In the genomic region with DNA sequence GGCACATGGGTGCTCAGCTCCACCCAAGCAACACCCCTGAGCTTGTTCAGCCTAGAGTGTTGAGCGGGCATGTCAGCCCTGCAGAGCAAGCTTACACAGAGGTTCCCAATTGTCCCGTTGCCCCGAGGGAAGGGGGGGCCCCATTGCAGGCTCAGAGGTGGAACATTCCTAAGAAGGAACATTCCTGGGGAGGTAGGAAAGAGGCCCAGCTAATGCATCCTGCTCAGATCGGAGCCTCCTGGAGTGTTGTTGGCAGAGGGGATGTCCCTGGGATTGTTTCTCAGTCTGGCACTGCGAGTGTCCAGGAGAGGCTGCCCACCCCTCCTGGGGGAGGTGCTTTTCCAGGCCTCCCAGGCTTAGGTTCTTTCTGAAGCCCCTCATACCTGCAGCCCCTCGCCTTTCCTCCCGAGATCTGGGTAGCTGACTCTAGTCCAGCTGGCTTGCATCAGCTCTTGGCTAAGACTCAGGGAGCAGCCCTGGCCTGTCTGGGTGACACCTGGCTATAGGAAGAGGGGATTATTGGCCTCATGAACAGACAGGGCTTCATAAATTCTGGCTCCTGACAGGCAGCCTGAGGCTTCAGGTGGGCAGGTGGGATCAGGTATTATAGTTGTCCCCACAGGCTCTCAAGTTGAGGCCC, we compare ENCODE assay signal across 16 mouse cellular contexts. TPM values are rescaled to one million over a fixed set of nuclear protein-coding genes. Genes with fewer than 3 reads are reported as not detected.
DNase-seq lines count a peak whose midpoint lies in the region; ATAC-seq and TF ChIP-seq lines count a peak whose summit lies in the region.
"Had no signal": no experiment of that assay in that cellular context is flagged by ENCODE, and none has a peak within 500 bp of the region (broad histone marks: within the 10 kb centered on the region; RNA-seq: fewer than 3 reads in every experiment).

No protein-coding gene starts in this region.

- no peak overlapping the region for H3K9ac ChIP-seq in hindbrain, embryonic 11.5 days (ENCODE audit: low read depth, low read length)
- H3K9ac ChIP-seq in embryonic facial prominence, embryonic 12.5 days: no peak overlapping the region
- H3K9ac ChIP-seq in stomach, embryonic 16.5 days (ENCODE audit: low read length): no peak overlapping the region
- H3K9ac ChIP-seq: heart, embryonic 15.5 days; hindbrain, embryonic 14.5 days; liver, embryonic 14.5 days had no signal

- intact Hi-C loops in gastrocnemius, postnatal 14 days (cut with DNase I; ENCODE audit: low total_unique reads): no loop called here

- H3K4me3 ChIP-seq in hindbrain, embryonic 10.5 days: no peak overlapping the region
- no peak overlapping the region for H3K4me3 ChIP-seq in hindbrain, embryonic 11.5 days (ENCODE audit: low read depth, low read length)
- H3K4me3 ChIP-seq in cerebellum, adult 2 months (replicated peaks; ENCODE audit: insufficient read depth, low read depth, low read length): no peak overlapping the region
- no peak overlapping the region for H3K4me3 ChIP-seq in embryonic facial prominence, embryonic 12.5 days
- H3K4me3 ChIP-seq in stomach, embryonic 16.5 days (replicated peaks; ENCODE audit: low read length): no peak overlapping the region
- H3K4me3 ChIP-seq: heart, embryonic 15.5 days; megakaryocyte, embryonic 14.5 days had no signal

- peaks cover 42% of the 10 kb centered on the region; the same call in 1 of the 2 replicates for H3K4me1 ChIP-seq in hindbrain, embryonic 10.5 days (replicated peaks)
- H3K4me1 ChIP-seq in hindbrain, embryonic 11.5 days (replicated peaks; ENCODE audit: control insufficient read depth, insufficient read depth, low read length): 0 out of 2 replicates have a peak, but pooled peaks cover 4% of the 10 kb centered on the region
- H3K4me1 ChIP-seq in cerebellum, adult 2 months (ENCODE audit: control insufficient read depth, insufficient read depth, low read length): peaks cover 24% of the 10 kb centered on the region
- peaks cover 21% of the 10 kb centered on the region for H3K4me1 ChIP-seq in embryonic facial prominence, embryonic 12.5 days
- peaks cover 14% of the 10 kb centered on the region; the same call in 1 of the 2 replicates for H3K4me1 ChIP-seq in stomach, embryonic 16.5 days (ENCODE audit: control insufficient read depth, insufficient read depth, low read length)
- H3K4me1 ChIP-seq: megakaryocyte, embryonic 14.5 days had no signal

- no peak for DNase-seq in hindbrain, embryonic 10.5 days (ENCODE audit: low spot score)
- no peak for DNase-seq in hindbrain, embryonic 11.5 days (ENCODE audit: low spot score)
- DNase-seq in cerebellum, adult 2 months: peak; percentile 61
- no peak for DNase-seq in layer of hippocampus, postnatal 36 days
- no peak for DNase-seq in gastrocnemius, postnatal 14 days
- DNase-seq: gastrocnemius, postnatal 36 days; kidney, adult 2 months; lung, postnatal 10 days; right cerebral cortex, postnatal 14 days had no signal

- H3K4me2 ChIP-seq in hindbrain, embryonic 11.5 days (replicated peaks; ENCODE audit: low read depth, low read length): no peak overlapping the region
- no peak overlapping the region for H3K4me2 ChIP-seq in embryonic facial prominence, embryonic 12.5 days (replicated peaks)
- no peak overlapping the region for H3K4me2 ChIP-seq in stomach, embryonic 16.5 days (ENCODE audit: low read depth, low read length)
- H3K4me2 ChIP-seq: heart, embryonic 15.5 days; hindbrain, embryonic 14.5 days had no signal

- H3K9me3 ChIP-seq in hindbrain, embryonic 10.5 days: no peaks in the 10 kb centered on the region
- H3K9me3 ChIP-seq in hindbrain, embryonic 11.5 days (ENCODE audit: control insufficient read depth, low read length): no peaks in the 10 kb centered on the region
- H3K9me3 ChIP-seq in embryonic facial prominence, embryonic 12.5 days: no peaks in the 10 kb centered on the region
- no peaks in the 10 kb centered on the region for H3K9me3 ChIP-seq in stomach, embryonic 16.5 days (replicated peaks; ENCODE audit: control insufficient read depth, low read length)
- H3K9me3 ChIP-seq: heart, embryonic 15.5 days; megakaryocyte, embryonic 14.5 days had no signal

- TF ChIP-seq POLR2A in cerebellum, adult 2 months (IDR thresholded peaks at IDR 0.05; ENCODE audit: borderline replicate concordance, insufficient read depth, low read length): no peak

- no peak for TF ChIP-seq CTCF in cerebellum, adult 2 months (IDR thresholded peaks at IDR 0.05; ENCODE audit: borderline replicate concordance, insufficient read depth, low read depth, low read length)

- WGBS in hindbrain, embryonic 10.5 days: 69% methylated on average over 7 of the region's 7 CpGs
- 78% methylated on average over 7 of the region's 7 CpGs for WGBS in hindbrain, embryonic 11.5 days
- 11% methylated on average over 7 of the region's 7 CpGs for WGBS in cerebellum, adult 2 months
- WGBS in embryonic facial prominence, embryonic 12.5 days: 48% methylated on average over 7 of the region's 7 CpGs
- WGBS in stomach, embryonic 16.5 days: 41% methylated on average over 7 of the region's 7 CpGs

- 0 out of 2 replicates have a peak overlapping the region, but pooled peaks have one; percentile 16 for H3K27ac ChIP-seq in hindbrain, embryonic 10.5 days
- H3K27ac ChIP-seq in hindbrain, embryonic 11.5 days (ENCODE audit: low read depth, low read length): no peak overlapping the region
- no peak overlapping the region for H3K27ac ChIP-seq in cerebellum, adult 2 months (ENCODE audit: insufficient read depth, low read length)
- peak overlapping the region; percentile 46; the same call in 1 of the 2 replicates for H3K27ac ChIP-seq in embryonic facial prominence, embryonic 12.5 days
- H3K27ac ChIP-seq in stomach, embryonic 16.5 days (ENCODE audit: low read length): peak overlapping the region; percentile 59
- H3K27ac ChIP-seq: heart, embryonic 15.5 days; hindbrain, embryonic 14.5 days; liver, embryonic 14.5 days had no signal

- no peak for ATAC-seq in hindbrain, embryonic 11.5 days (ENCODE audit: low FRiP score)
- ATAC-seq in embryonic facial prominence, embryonic 12.5 days (ENCODE audit: insufficient number of reproducible peaks, insufficient read depth, low FRiP score, low TSS enrichment): no peak
- peak; percentile 38; the same call in 1 of the 2 replicates for ATAC-seq in stomach, embryonic 16.5 days (ENCODE audit: insufficient read depth, low FRiP score)
- ATAC-seq: midbrain, embryonic 16.5 days had no signal

- H3K36me3 ChIP-seq in hindbrain, embryonic 10.5 days: no peaks in the 10 kb centered on the region; the same call in 1 of the 2 replicates
- H3K36me3 ChIP-seq in hindbrain, embryonic 11.5 days (ENCODE audit: control insufficient read depth, insufficient read depth, low read length): no peaks in the 10 kb centered on the region
- H3K36me3 ChIP-seq in embryonic facial prominence, embryonic 12.5 days: no peaks in the 10 kb centered on the region
- H3K36me3 ChIP-seq in stomach, embryonic 16.5 days (ENCODE audit: control insufficient read depth, insufficient read depth, low read length): no peaks in the 10 kb centered on the region
- H3K36me3 ChIP-seq: heart, embryonic 15.5 days had no signal

- no peaks in the 10 kb centered on the region for H3K27me3 ChIP-seq in hindbrain, embryonic 10.5 days (ENCODE audit: insufficient read depth, poor library complexity, severe bottlenecking)
- H3K27me3 ChIP-seq in hindbrain, embryonic 11.5 days (ENCODE audit: control insufficient read depth, insufficient read depth, low read length): no peaks in the 10 kb centered on the region
- no peaks in the 10 kb centered on the region for H3K27me3 ChIP-seq in cerebellum, adult 2 months (ENCODE audit: control insufficient read depth, insufficient read depth, low read length)
- H3K27me3 ChIP-seq in embryonic facial prominence, embryonic 12.5 days: no peaks in the 10 kb centered on the region
- H3K27me3 ChIP-seq in stomach, embryonic 16.5 days (ENCODE audit: control insufficient read depth, insufficient read depth, low read length): no peaks in the 10 kb centered on the region
- H3K27me3 ChIP-seq: heart, embryonic 15.5 days had no signal

RNA-seq across cellular contexts. Expression of a gene that starts 47.3 kb away (rescaled TPM):
- polyA plus RNA-seq in hindbrain, embryonic 10.5 days (2016; fragmentation: Nextera tagmentation; extraction: Ambion mirVana): 28.2 and 29.2 TPM in 2 replicates
- polyA plus RNA-seq in hindbrain, embryonic 11.5 days (2014; fragmentation: Nextera tagmentation; extraction: Ambion mirVana): 14.9 and 18.2 TPM in 2 replicates
- polyA plus RNA-seq in cerebellum, adult 2 months (2012; rRNA removed): 2.6 and 2.9 TPM in 2 replicates
- 60.5 and 63.2 TPM in 2 replicates for polyA plus RNA-seq in embryonic facial prominence, embryonic 12.5 days (2016; fragmentation: Nextera tagmentation; extraction: Ambion mirVana)
- 25.2 and 25.6 TPM in 2 replicates for polyA plus RNA-seq in stomach, embryonic 16.5 days (2015; fragmentation: Nextera tagmentation; extraction: Ambion mirVana)
- 1 to 10 TPM; 5.1 to 5.2 TPM for total RNA-seq in layer of hippocampus, postnatal 36 days (2021)
- 1 to 10 TPM; 2.9 to 3.4 TPM for total RNA-seq in gastrocnemius, postnatal 14 days (2021)

RNA-seq across cellular contexts. Expression of a gene that starts 57.4 kb away (rescaled TPM):
- 122 and 150 TPM in 2 replicates for polyA plus RNA-seq in hindbrain, embryonic 10.5 days (2016; fragmentation: Nextera tagmentation; extraction: Ambion mirVana)
- 139 and 141 TPM in 2 replicates for polyA plus RNA-seq in hindbrain, embryonic 11.5 days (2014; fragmentation: Nextera tagmentation; extraction: Ambion mirVana)
- polyA plus RNA-seq in cerebellum, adult 2 months (2012; rRNA removed): 261 and 272 TPM in 2 replicates
- polyA plus RNA-seq in embryonic facial prominence, embryonic 12.5 days (2016; fragmentation: Nextera tagmentation; extraction: Ambion mirVana): 144 and 146 TPM in 2 replicates
- 122 and 126 TPM in 2 replicates for polyA plus RNA-seq in stomach, embryonic 16.5 days (2015; fragmentation: Nextera tagmentation; extraction: Ambion mirVana)
- 100 to 1,000 TPM; 161 to 177 TPM for total RNA-seq in layer of hippocampus, postnatal 36 days (2021)
- 10 to 100 TPM; 81.7 to 84.5 TPM for total RNA-seq in gastrocnemius, postnatal 14 days (2021)

Comparison
In these comparisons a context has a peak if more than half of its experiments do, and no peak if none do; other contexts are left out.
1. H3K27ac ChIP-seq: peak in hindbrain, embryonic 10.5 days (single experiment), embryonic facial prominence, embryonic 12.5 days (single experiment) and stomach, embryonic 16.5 days (single experiment); none in hindbrain, embryonic 11.5 days (single experiment) and cerebellum, adult 2 months (single experiment).
2. DNase-seq: peak in cerebellum, adult 2 months (2 of 2); none in hindbrain, embryonic 10.5 days (single experiment), hindbrain, embryonic 11.5 days (single experiment), layer of hippocampus, postnatal 36 days (0 of 2) and gastrocnemius, postnatal 14 days (single experiment).